Mouse (Mus musculus): Measurements from ENCODE around the gene Tmem9b.

Gene Tmem9b

GRCm38 (mm10) chr7:109752008-109752925 is at the start of gene Tmem9b:
Tmem9b (minus strand) TSS chr7:109752875.
- in situ Hi-C loops (cut with MboI, MseI) = no loop called here

- in situ Hi-C loops (cut with MboI, MseI) = no loop called here
Measured at GRCm38 (mm10) chr7:109800626-109801025, 48.0 kb upstream of the Tmem9b start.

- in situ Hi-C loops (cut with MboI, MseI) = no loop called here
Measured at GRCm38 (mm10) chr7:109799168-109799567, 46.5 kb upstream of the Tmem9b start.

GRCm38 (mm10) chr7:109795564-109795963 is 42.9 kb upstream of the Tmem9b start:
- in situ Hi-C loops (cut with MboI, MseI) = no loop called here

GRCm38 (mm10) chr7:109794556-109794955 is 41.9 kb upstream of the Tmem9b start:
- in situ Hi-C loops (cut with MboI, MseI) = no loop called here

GRCm38 (mm10) chr7:109792759-109793158 is 40.1 kb upstream of the Tmem9b start:
- in situ Hi-C loops (cut with MboI, MseI) = no loop called here

- in situ Hi-C loops (cut with MboI, MseI) = no loop called here
Measured at GRCm38 (mm10) chr7:109790818-109791217, 38.1 kb upstream of the Tmem9b start.

GRCm38 (mm10) chr7:109787860-109788259 is 35.2 kb upstream of the Tmem9b start:
- in situ Hi-C loops (cut with MboI, MseI) = no loop called here

GRCm38 (mm10) chr7:109783281-109783680 is 30.6 kb upstream of the Tmem9b start:
- in situ Hi-C loops (cut with MboI, MseI) = no loop called here

GRCm38 (mm10) chr7:109781470-109782203 is 29.0 kb upstream of the Tmem9b start, which contains the start of gene Nrip3:
Nrip3 (minus strand) TSS chr7:109782025.
- in situ Hi-C loops (cut with MboI, MseI) = no loop called here

GRCm38 (mm10) chr7:109781087-109781469 is 28.4 kb upstream of the Tmem9b start:
- in situ Hi-C loops (cut with MboI, MseI) = no loop called here

GRCm38 (mm10) chr7:109772251-109772650 is 19.6 kb upstream of the Tmem9b start:
- in situ Hi-C loops (cut with MboI, MseI) = no loop called here

- in situ Hi-C loops (cut with MboI, MseI) = no loop called here
Measured at GRCm38 (mm10) chr7:109768699-109769383, 16.2 kb upstream of the Tmem9b start.

GRCm38 (mm10) chr7:109767575-109768350 is 15.1 kb upstream of the Tmem9b start:
- in situ Hi-C loops (cut with MboI, MseI) = no loop called here

- in situ Hi-C loops (cut with MboI, MseI) = no loop called here
Measured at GRCm38 (mm10) chr7:109764009-109764408, 11.3 kb upstream of the Tmem9b start.

- in situ Hi-C loops (cut with MboI, MseI) = no loop called here
Measured at GRCm38 (mm10) chr7:109756291-109756690, 3.6 kb upstream of the Tmem9b start.

GRCm38 (mm10) chr7:109754034-109754433 is 1.4 kb upstream of the Tmem9b start:
- in situ Hi-C loops (cut with MboI, MseI) = no loop called here

GRCm38 (mm10) chr7:109751427-109752007 is 1.2 kb downstream of the Tmem9b start:
- in situ Hi-C loops (cut with MboI, MseI) = no loop called here

- in situ Hi-C loops (cut with MboI, MseI) = no loop called here
Measured at GRCm38 (mm10) chr7:109747747-109748146, 4.9 kb downstream of the Tmem9b start.

GRCm38 (mm10) chr7:109741703-109742102 is 11.0 kb downstream of the Tmem9b start:
- in situ Hi-C loops (cut with MboI, MseI) = no loop called here

- in situ Hi-C loops (cut with MboI, MseI) = no loop called here
Measured at GRCm38 (mm10) chr7:109741060-109741459, 11.6 kb downstream of the Tmem9b start.
